Mouse (Mus musculus) G1E (cell line): Measurements from ENCODE around the gene Ppm1d.

Source experiments
- CTCF ChIP-seq: IDR thresholded peaks from 2 replicates; pipeline ENCODE4 v1.5.1; 2012; ENCODE audit warnings: low read depth, low read length, inconsistent platforms, mixed read lengths
- GATA1 ChIP-seq: IDR thresholded peaks from 2 replicates; pipeline ENCODE4 v1.6.1; 2012; ENCODE audit warnings: borderline replicate concordance, low read length, inconsistent platforms, mixed read lengths
- GATA2 ChIP-seq: IDR thresholded peaks from 2 replicates; pipeline ENCODE4 v1.6.1; 2012; ENCODE audit warnings: low read depth, low read length, inconsistent platforms, borderline replicate concordance
- POLR2AphosphoS5 ChIP-seq: IDR thresholded peaks from 2 replicates; pipeline ENCODE4 v1.6.1; 2012; ENCODE audit warnings: low read depth, low read length, inconsistent platforms; ENCODE audit not compliant: insufficient replicate concordance

DNA sequence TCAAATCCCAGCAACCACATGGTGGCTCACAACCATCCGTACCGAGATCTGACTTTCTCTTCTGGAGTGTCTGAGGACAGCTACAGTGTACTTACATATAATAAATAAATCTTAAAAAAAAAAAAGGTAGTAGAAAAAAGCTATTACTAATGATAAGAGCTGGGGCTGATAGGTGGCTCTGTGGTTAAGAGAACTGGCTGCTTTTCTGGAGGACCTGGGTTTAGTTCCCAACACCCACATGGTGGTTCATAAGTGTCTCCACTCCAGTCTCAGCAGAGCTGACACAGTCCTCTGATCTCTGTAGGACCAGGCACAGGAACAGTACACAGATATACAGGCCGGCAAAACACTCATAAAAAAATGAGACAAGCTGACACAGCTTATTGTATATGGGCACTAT, 9.9 kb upstream of the Ppm1d start:
- no peak for TF ChIP-seq CTCF
- no peak for TF ChIP-seq GATA1
- no peak for TF ChIP-seq POLR2AphosphoS5
- no peak for TF ChIP-seq GATA2
